Mouse (Mus musculus): ENCODE results near the gene Prcd. TPM values are rescaled to one million over a fixed set of nuclear protein-coding genes. Genes with fewer than 3 reads are reported as not detected.

Prcd gene
- polyA plus RNA-seq, 1 experiment from 2014 or later, result 1.5 TPM

DNA sequence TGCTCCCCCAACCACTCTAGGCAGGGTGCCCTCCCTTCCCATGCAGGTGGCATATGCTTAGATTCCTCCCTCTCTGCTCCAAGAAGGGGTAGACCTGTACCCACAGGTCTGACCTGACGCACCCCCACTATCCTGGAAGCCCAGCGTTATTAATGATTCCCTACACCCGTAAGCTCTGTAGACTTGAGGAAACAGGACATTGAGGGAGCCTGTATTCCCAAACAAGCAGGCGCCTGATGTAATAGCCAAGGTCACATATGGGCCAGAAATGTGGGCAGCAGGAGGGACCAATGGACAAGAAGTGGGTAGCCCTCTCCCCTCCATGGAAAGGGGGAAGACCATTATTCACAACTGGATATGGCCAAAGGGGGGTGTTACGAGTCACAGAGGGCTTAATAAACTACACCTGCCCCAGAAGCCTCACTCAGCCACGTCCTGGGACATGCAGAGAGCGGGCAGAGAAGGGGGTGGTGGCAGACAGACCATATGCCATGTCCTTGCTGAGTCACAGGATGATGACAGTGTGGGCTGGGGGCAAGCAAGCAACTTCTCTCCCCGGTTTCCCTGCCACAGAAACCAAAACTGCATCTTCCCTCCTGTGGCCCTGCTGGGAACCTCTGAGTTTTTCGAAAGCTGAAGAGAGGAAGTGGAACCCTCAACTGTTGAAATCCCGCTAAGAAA lies 36.8 kb upstream of the Prcd start:
- no peak overlapping the region for H3K4me3 ChIP-seq (ENCODE audit: low read length)
- no peaks in the 10 kb centered on the region for H3K9me3 ChIP-seq (ENCODE audit: low read length)
- H3K27ac ChIP-seq (ENCODE audit: low read length), result peak overlapping the region; percentile 51; the same call in 1 of the 2 replicates
- H3K4me1 ChIP-seq (ENCODE audit: insufficient read depth, low read length), result peaks cover 44% of the 10 kb centered on the region
- no peak overlapping the region; the same call in 1 of the 2 replicates for H3K9ac ChIP-seq (replicated peaks; ENCODE audit: low read length)
- H3K36me3 ChIP-seq (ENCODE audit: insufficient read depth, low read length), result no peaks in the 10 kb centered on the region
- no peaks in the 10 kb centered on the region for H3K27me3 ChIP-seq (ENCODE audit: insufficient read depth, low read length)
- ATAC-seq (ENCODE audit: low FRiP score, low TSS enrichment), result no peak; the same call in 1 of the 2 replicates
- WGBS, result 74% methylated on average over 10 of the region's 10 CpGs
- no peak overlapping the region for H3K4me2 ChIP-seq (replicated peaks; ENCODE audit: low read depth, low read length)

DNA sequence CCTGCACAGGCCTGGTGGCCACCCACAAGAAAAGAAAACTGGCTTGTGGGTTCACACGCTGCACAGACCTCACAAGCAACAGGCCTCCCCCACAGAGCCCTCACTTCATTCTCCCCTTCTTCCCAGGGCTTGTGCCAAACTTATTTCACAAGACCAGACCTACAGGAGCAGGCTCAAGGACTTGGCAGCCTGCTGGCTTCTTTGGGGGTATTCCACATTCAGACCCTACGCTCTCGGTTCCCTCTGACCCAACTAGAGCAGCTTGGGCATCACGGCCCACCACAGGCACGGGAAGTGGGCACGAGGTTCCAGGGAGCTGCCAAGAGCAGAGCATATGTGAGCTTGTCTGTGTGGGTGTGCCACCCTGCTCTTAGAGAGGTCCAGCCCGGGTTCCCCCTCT lies 35.7 kb upstream of the Prcd start:
- no peaks in the 10 kb centered on the region for H3K9me3 ChIP-seq (ENCODE audit: low read length)
- peaks cover 55% of the 10 kb centered on the region for H3K4me1 ChIP-seq (ENCODE audit: insufficient read depth, low read length)
- no peak overlapping the region for H3K4me3 ChIP-seq (ENCODE audit: low read length)
- no peak overlapping the region for H3K4me2 ChIP-seq (replicated peaks; ENCODE audit: low read depth, low read length)
- H3K36me3 ChIP-seq (ENCODE audit: insufficient read depth, low read length), result no peaks in the 10 kb centered on the region
- ATAC-seq (ENCODE audit: low FRiP score, low TSS enrichment), result no peak
- H3K27ac ChIP-seq (ENCODE audit: low read length), result no peak overlapping the region
- no peak overlapping the region for H3K9ac ChIP-seq (replicated peaks; ENCODE audit: low read length)
- WGBS, result 76% methylated on average over 7 of the region's 7 CpGs
- no peaks in the 10 kb centered on the region for H3K27me3 ChIP-seq (ENCODE audit: insufficient read depth, low read length)

DNA sequence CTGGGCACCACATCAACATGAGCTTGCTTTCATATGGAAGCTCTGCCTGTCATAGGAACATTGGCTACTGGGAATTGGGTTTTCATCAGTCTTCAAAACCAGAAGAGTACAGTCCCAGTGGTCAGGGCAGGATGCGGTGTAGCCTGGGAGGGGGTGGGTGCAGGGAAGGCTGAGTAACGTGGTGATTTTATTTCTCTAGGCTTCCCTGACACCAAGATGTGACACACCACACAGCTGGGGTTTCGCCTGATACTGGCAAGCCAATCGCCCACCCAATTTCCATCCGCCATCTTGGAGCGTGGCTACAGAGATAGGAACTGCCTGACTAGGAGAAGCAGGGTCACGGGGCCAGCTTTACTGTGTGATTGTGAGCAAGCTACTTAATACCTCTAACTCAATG lies 34.7 kb upstream of the Prcd start:
- no peak overlapping the region for H3K4me3 ChIP-seq (ENCODE audit: low read length)
- peaks cover 65% of the 10 kb centered on the region for H3K4me1 ChIP-seq (ENCODE audit: insufficient read depth, low read length)
- H3K27ac ChIP-seq (ENCODE audit: low read length), result no peak overlapping the region
- 87% methylated on average over 7 of the region's 7 CpGs for WGBS
- H3K27me3 ChIP-seq (ENCODE audit: insufficient read depth, low read length), result no peaks in the 10 kb centered on the region
- H3K4me2 ChIP-seq (replicated peaks; ENCODE audit: low read depth, low read length), result no peak overlapping the region
- H3K9me3 ChIP-seq (ENCODE audit: low read length), result no peaks in the 10 kb centered on the region
- no peak overlapping the region for H3K9ac ChIP-seq (replicated peaks; ENCODE audit: low read length)
- ATAC-seq (ENCODE audit: low FRiP score, low TSS enrichment), result no peak
- no peaks in the 10 kb centered on the region for H3K36me3 ChIP-seq (ENCODE audit: insufficient read depth, low read length)

DNA sequence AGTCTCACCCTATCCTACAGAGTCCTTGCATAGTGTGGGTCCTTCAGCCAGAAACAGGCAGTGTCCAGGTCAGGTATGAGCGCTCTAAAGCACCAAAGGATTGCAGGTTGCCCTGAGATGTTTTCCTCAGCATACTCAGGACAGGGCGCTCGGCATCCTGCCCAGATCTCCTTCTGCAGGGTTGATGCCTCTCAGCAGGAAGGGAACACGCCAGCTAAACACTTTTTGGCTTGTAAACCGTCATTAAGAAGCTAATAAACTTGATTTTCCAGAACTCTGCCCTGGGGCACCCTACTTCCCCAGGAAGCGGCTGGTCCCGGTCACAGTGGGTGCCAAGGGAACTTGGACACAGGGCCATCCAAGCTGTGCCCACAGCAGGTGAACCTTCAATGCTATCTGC lies 34.2 kb upstream of the Prcd start:
- ATAC-seq (ENCODE audit: low FRiP score, low TSS enrichment), result no peak
- H3K36me3 ChIP-seq (ENCODE audit: insufficient read depth, low read length), result no peaks in the 10 kb centered on the region
- H3K27me3 ChIP-seq (ENCODE audit: insufficient read depth, low read length), result no peaks in the 10 kb centered on the region
- H3K27ac ChIP-seq (ENCODE audit: low read length), result no peak overlapping the region
- no peak overlapping the region for H3K4me2 ChIP-seq (replicated peaks; ENCODE audit: low read depth, low read length)
- H3K4me1 ChIP-seq (ENCODE audit: insufficient read depth, low read length), result peaks cover 65% of the 10 kb centered on the region
- H3K9ac ChIP-seq (replicated peaks; ENCODE audit: low read length), result no peak overlapping the region
- no peak overlapping the region for H3K4me3 ChIP-seq (ENCODE audit: low read length)
- 76% methylated on average over 7 of the region's 7 CpGs for WGBS
- no peaks in the 10 kb centered on the region for H3K9me3 ChIP-seq (ENCODE audit: low read length)

DNA sequence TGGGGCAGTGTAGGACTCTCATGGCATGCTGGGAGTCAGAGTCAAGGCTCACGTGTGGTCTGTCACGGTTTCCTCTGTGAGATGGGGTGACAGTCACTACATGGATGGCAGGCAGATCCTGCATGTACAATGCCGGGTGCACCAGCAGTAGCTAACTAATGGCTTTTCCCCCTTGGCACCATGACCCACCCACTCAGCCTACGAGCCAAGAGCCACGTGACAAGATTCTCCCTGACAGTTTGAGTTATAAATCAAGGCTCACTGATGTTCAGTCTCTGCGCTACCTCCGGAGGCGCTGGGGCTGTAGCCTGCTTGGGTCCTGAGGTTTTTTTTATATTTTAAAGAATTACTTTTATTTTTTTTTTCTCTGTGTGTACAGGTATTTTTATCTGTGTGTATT lies 33.8 kb upstream of the Prcd start:
- Histone ChIP-seq H3K36me3 (ENCODE audit: insufficient read depth, low read length) (no peaks in the 10 kb centered on the region), H3K27me3 (ENCODE audit: insufficient read depth, low read length) (no peaks in the 10 kb centered on the region), H3K4me2 (replicated peaks; ENCODE audit: low read depth, low read length) (no peak overlapping the region), H3K9me3 (ENCODE audit: low read length) (no peaks in the 10 kb centered on the region), H3K4me3 (ENCODE audit: low read length) (no peak overlapping the region), H3K4me1 (ENCODE audit: insufficient read depth, low read length) (peaks cover 68% of the 10 kb centered on the region), H3K9ac (replicated peaks; ENCODE audit: low read length) (no peak overlapping the region), H3K27ac (ENCODE audit: low read length) (no peak overlapping the region)
- WGBS, result 35% methylated on average over 8 of the region's 8 CpGs
- no peak for ATAC-seq (ENCODE audit: low FRiP score, low TSS enrichment)

DNA sequence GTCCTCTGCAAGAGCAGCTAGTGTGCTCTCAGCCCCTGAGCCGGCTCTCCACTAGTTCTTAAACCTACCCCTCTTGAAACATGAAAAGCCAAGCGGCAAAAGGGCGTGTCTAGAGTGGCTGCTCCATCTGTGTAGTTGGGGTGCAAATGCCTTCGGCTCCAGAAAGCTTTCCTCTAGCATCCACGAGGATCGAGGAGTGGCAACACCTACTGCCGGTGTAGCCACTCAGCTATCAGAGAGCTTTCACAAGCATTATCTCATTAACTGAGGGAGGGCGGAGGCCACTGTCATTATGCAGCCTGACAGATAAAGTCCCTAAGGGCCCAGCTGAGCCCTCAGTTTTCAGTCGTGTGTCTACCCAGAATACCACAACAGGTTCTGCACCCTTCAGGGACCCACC lies 33.3 kb upstream of the Prcd start:
- no peak overlapping the region for H3K9ac ChIP-seq (replicated peaks; ENCODE audit: low read length)
- H3K4me2 ChIP-seq (replicated peaks; ENCODE audit: low read depth, low read length), result no peak overlapping the region
- no peaks in the 10 kb centered on the region for H3K27me3 ChIP-seq (ENCODE audit: insufficient read depth, low read length)
- ATAC-seq (ENCODE audit: low FRiP score, low TSS enrichment), result no peak
- H3K4me3 ChIP-seq (ENCODE audit: low read length), result no peak overlapping the region
- H3K27ac ChIP-seq (ENCODE audit: low read length), result no peak overlapping the region
- no peaks in the 10 kb centered on the region for H3K9me3 ChIP-seq (ENCODE audit: low read length)
- no peaks in the 10 kb centered on the region for H3K36me3 ChIP-seq (ENCODE audit: insufficient read depth, low read length)
- WGBS, result 29% methylated on average over 9 of the region's 9 CpGs
- peaks cover 68% of the 10 kb centered on the region for H3K4me1 ChIP-seq (ENCODE audit: insufficient read depth, low read length)

DNA sequence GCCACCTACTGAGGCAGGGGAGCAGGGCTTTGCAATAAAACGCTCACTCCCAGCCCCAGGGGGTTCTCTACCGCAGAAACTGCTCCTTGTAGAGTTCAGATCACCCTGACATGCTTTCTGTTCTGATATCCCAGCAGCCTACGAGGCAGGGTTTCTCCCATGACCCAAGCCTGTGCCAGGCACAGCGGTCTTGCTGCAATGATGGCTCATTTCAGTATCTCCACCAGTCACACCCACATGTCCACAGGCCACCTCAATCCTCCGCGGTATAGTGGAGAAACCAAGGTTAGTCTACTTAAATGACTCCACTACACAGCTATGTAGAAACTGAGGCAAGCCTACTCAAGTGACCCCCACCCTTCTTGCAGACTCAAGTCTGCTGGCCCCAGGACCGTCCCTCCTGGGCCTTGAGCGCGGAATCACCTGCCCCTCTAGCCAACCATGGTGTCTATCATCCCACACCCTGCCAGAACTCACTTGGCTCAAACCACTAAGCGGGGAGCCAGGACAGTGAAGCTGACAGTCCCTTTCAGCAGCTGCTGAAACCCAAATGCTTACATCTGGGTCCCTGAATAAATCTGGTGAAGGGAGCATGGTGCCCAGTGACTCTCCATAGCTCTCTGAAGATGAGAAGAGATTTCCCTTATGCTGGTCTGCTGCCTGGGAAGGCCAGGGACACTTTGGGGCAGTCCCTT lies 32.6 kb upstream of the Prcd start:
- H3K9me3 ChIP-seq (ENCODE audit: low read length), result no peaks in the 10 kb centered on the region
- no peak overlapping the region for H3K4me3 ChIP-seq (ENCODE audit: low read length)
- peaks cover 64% of the 10 kb centered on the region for H3K4me1 ChIP-seq (ENCODE audit: insufficient read depth, low read length)
- H3K27me3 ChIP-seq (ENCODE audit: insufficient read depth, low read length), result no peaks in the 10 kb centered on the region
- no peak overlapping the region for H3K9ac ChIP-seq (replicated peaks; ENCODE audit: low read length)
- ATAC-seq (ENCODE audit: low FRiP score, low TSS enrichment), result no peak
- H3K36me3 ChIP-seq (ENCODE audit: insufficient read depth, low read length), result no peaks in the 10 kb centered on the region
- H3K27ac ChIP-seq (ENCODE audit: low read length), result peak overlapping the region; percentile 69
- WGBS, result 62% methylated on average over 10 of the region's 10 CpGs
- H3K4me2 ChIP-seq (replicated peaks; ENCODE audit: low read depth, low read length), result no peak overlapping the region

DNA sequence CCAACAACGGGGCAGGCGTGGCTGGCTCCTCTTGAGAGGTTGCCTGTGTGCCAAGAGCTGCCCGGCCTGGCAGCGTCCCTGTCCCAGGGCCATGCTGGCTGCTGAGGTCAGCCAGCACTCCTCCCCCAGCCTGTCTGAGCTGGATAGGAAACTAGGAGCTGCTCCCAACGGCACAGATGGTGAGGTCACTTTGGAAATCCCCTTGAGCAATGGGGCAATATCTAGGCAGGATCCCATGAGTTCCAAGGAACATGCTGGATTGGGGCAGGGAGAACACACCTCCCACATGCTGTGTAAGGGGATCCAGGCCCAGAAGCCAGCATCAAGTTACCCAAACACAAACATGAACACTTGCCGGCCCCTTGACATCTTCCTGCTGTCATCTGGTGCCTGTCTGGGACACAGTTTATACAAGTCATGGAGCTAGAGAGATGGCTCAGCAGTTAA lies 32.1 kb upstream of the Prcd start:
- Histone ChIP-seq H3K27me3 (ENCODE audit: insufficient read depth, low read length) (no peaks in the 10 kb centered on the region), H3K4me3 (ENCODE audit: low read length) (no peak overlapping the region), H3K27ac (ENCODE audit: low read length) (peak overlapping the region; percentile 69), H3K36me3 (ENCODE audit: insufficient read depth, low read length) (no peaks in the 10 kb centered on the region), H3K9ac (replicated peaks; ENCODE audit: low read length) (no peak overlapping the region), H3K9me3 (ENCODE audit: low read length) (no peaks in the 10 kb centered on the region), H3K4me2 (replicated peaks; ENCODE audit: low read depth, low read length) (no peak overlapping the region), H3K4me1 (ENCODE audit: insufficient read depth, low read length) (peaks cover 58% of the 10 kb centered on the region)
- peak; percentile 70 for ATAC-seq (ENCODE audit: low FRiP score, low TSS enrichment)
- 11% methylated on average over 6 of the region's 6 CpGs for WGBS

DNA sequence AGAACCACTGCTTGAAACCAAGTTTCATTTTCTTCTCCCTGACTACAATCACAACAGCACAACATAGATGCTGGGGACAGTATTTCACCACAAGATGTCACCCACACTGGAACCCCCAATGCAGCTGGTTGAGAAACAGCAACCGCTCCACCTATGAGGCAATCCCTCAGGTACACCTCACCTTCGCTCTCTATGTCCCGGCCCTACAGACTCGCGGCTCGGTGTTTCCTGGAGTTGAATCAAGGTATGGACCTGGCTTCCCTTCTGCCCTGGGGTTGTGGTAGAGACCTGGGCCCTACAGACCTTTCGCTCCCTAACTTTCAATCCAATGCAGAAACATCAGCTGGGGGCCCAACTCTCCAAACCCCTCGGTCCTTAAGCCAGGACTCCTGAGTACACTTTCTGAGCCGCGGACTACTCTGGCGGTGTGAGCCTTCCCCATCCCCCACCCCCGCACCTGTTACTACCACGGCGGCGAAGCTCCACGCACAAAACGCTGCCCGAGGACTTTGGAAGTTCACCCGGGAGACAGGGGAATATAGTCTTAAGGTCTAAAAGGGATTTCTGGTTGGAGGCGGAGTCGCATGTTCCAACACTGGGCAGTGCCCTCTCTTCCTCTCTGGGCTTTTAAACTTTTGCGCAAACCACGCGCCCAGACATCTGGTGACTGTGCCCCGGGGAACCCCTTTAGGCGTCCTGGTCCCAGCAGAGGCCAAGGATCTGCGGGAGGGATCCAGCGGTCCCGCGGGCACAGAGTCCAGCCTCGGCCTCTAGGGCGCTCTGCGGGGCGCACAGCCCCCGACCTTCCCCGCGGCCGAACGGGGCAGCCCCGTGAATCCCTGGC lies 29.8 kb upstream of the Prcd start:
- H3K4me3 ChIP-seq (ENCODE audit: low read length), result peak overlapping the region; percentile 74
- no peaks in the 10 kb centered on the region for H3K36me3 ChIP-seq (ENCODE audit: insufficient read depth, low read length)
- no peak overlapping the region; the same call in 1 of the 2 replicates for H3K27ac ChIP-seq (ENCODE audit: low read length)
- peak overlapping the region; percentile 82 for H3K4me2 ChIP-seq (replicated peaks; ENCODE audit: low read depth, low read length)
- peak overlapping the region; percentile 77 for H3K9ac ChIP-seq (replicated peaks; ENCODE audit: low read length)
- ATAC-seq (ENCODE audit: low FRiP score, low TSS enrichment), result no peak
- WGBS, result 6% methylated on average over 40 of the region's 40 CpGs
- H3K9me3 ChIP-seq (ENCODE audit: low read length), result no peaks in the 10 kb centered on the region
- peaks cover 50% of the 10 kb centered on the region for H3K4me1 ChIP-seq (ENCODE audit: insufficient read depth, low read length)
- H3K27me3 ChIP-seq (ENCODE audit: insufficient read depth, low read length), result no peaks in the 10 kb centered on the region
